Comparison of ENCODE assay signal across 16 mouse cellular contexts in the genomic region with DNA sequence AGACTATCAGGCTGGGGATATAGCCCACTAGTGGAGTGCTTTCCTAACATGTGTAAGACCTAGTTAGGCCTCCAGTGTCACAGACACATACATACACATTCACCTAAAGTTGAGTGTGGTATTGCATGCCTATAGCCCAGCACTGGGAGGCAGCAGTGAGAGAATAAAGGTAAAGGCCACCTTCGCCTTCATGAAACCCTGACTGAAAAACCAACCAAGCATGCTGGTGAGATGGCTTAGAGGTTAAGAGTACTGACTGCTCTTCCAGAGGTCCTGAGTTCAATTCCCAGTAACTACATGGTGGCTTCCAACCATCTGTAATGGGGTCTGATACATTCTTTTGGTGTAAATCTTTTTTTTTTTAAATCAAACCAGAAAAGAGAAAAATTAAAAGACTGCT. TPM values are rescaled to one million over a fixed set of nuclear protein-coding genes. Genes with fewer than 3 reads are reported as not detected.
A peak's percentile ranks its signal among the peaks of the same experiment; 100 is the strongest.
DNase-seq lines count a peak whose midpoint lies in the region; TF ChIP-seq lines count a peak whose summit lies in the region.
"Had no signal": no experiment of that assay in that cellular context is flagged by ENCODE, and none has a peak within 500 bp of the region (broad histone marks: within the 10 kb centered on the region; RNA-seq: fewer than 3 reads in every experiment).

No protein-coding gene starts in this region.

- peak; percentile 24; the same call in 1 of the 2 replicates for TF ChIP-seq CTCF in layer of hippocampus, adult 2 months (conservative IDR thresholded peaks at IDR 0.05)

- peak; percentile 13 to 32 for DNase-seq in cerebellum, postnatal 10 days
- DNase-seq in cerebellum, adult 11-12 months = no peak
- DNase-seq in layer of hippocampus, adult 2 months (ENCODE audit: low spot score in 2 of 2) = no peak
- no peak for DNase-seq in layer of hippocampus, postnatal 25 days (ENCODE audit: extremely low spot score in 1 of 2, low spot score in 1 of 2)
- DNase-seq in urinary bladder, postnatal 14 days (ENCODE audit: low spot score) = peak; percentile 8
- DNase-seq in urinary bladder, adult 18-20 months (ENCODE audit: low spot score in 2 of 2) = no peak
- no peak for DNase-seq in ovary, adult 18-20 months (ENCODE audit: low spot score)
- no peak for DNase-seq in adrenal gland, postnatal 14 days
- DNase-seq: cerebellum, adult 18-20 months; liver, embryonic 13.5 days had no signal

- H3K27ac ChIP-seq in layer of hippocampus, adult 2 months = no peak overlapping the region
- H3K27ac ChIP-seq: forebrain, embryonic 15.5 days; liver, embryonic 13.5 days; macrophage had no signal

- no peak overlapping the region for H3K4me3 ChIP-seq in layer of hippocampus, adult 2 months
- H3K4me3 ChIP-seq: forebrain, embryonic 15.5 days; liver, embryonic 13.5 days had no signal

RNA-seq across cellular contexts. Expression of a gene that starts 1.5 kb away (rescaled TPM):
- total RNA-seq in layer of hippocampus, adult 2 months (2021) = not detected
- total RNA-seq in layer of hippocampus, postnatal 25 days (2021) = not detected
- not detected in 2 replicates for total RNA-seq in adrenal gland, postnatal 14 days (2021)
- total RNA-seq: gastrocnemius, adult 8-10 months; hematopoietic stem cell, adult 5-6 weeks; left cerebral cortex, postnatal 25 days; monocyte, adult 5-6 weeks had no signal

Comparison
In these comparisons a context has a peak if more than half of its experiments do, and no peak if none do; other contexts are left out.
1. DNase-seq: peak in cerebellum, postnatal 10 days (2 of 2) and urinary bladder, postnatal 14 days (single experiment); none in cerebellum, adult 11-12 months (single experiment), layer of hippocampus, adult 2 months (0 of 2), layer of hippocampus, postnatal 25 days (0 of 2), urinary bladder, adult 18-20 months (0 of 2), ovary, adult 18-20 months (single experiment) and adrenal gland, postnatal 14 days (single experiment).